Mouse (Mus musculus) heart, postnatal 0 days (tissue): ENCODE measurements around the gene Trip6.

Experiments
- CTCF ChIP-seq: IDR thresholded peaks from 2 replicates; pipeline ENCODE4 v1.5.1; 2016; ENCODE audit warnings: antibody characterized with exemption, control low read depth, low read depth
- EP300 ChIP-seq: IDR thresholded peaks from 2 replicates; pipeline ENCODE4 v1.6.1; 2016; ENCODE audit warnings: antibody characterized with exemption, low read depth

DNA sequence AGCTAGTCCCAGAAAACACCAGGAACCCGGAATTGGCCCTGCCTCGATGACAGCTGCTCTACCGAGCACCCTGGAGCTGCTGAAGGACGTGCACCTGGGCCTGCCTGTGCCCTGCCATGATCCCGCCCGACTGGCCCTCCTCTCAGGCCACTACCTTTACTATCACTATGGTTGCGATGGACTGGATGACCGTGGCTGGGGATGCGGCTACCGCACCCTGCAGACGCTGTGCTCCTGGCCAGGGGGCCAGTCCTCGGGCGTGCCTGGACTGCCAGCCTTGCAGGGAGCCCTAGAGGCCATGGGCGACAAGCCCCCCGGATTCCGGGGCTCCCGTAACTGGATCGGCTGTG is 19.5 kb downstream of the Trip6 start:
- no peak for TF ChIP-seq EP300
- TF ChIP-seq CTCF, result no peak
